Mouse (Mus musculus): Measurements from ENCODE around the gene Rnf34.
A peak's percentile ranks its signal among the peaks of the same experiment; 100 is the strongest.

Gene Rnf34

GRCm38 (mm10) chr5:122849521-122850318 lies at the start of gene Rnf34:
Gene Rnf34, plus strand, starts transcription at chr5:122850048.
- DNase-seq: peak; percentile 99

- peak; percentile 83 for DNase-seq
Measured at GRCm38 (mm10) chr5:122800345-122801010, 49.4 kb upstream of the Rnf34 start.

- DNase-seq: no peak
Measured at GRCm38 (mm10) chr5:122801684-122802083, 48.2 kb upstream of the Rnf34 start.

GRCm38 (mm10) chr5:122802706-122803105 lies 47.1 kb upstream of the Rnf34 start:
- DNase-seq: no peak

GRCm38 (mm10) chr5:122805503-122805902 lies 44.3 kb upstream of the Rnf34 start:
- no peak for DNase-seq

- peak; percentile 49 for DNase-seq
Measured at GRCm38 (mm10) chr5:122811364-122812079, 38.3 kb upstream of the Rnf34 start.

- no peak for DNase-seq
Measured at GRCm38 (mm10) chr5:122812699-122813098, 37.1 kb upstream of the Rnf34 start.

GRCm38 (mm10) chr5:122820777-122821523 lies 28.9 kb upstream of the Rnf34 start, which contains the start of gene Anapc5:
Gene Anapc5, minus strand, starts transcription at chr5:122821339.
- peak; percentile 96 for DNase-seq

- no peak for DNase-seq
Measured at GRCm38 (mm10) chr5:122821524-122821885, 28.3 kb upstream of the Rnf34 start.

- no peak for DNase-seq
Measured at GRCm38 (mm10) chr5:122822441-122822840, 27.4 kb upstream of the Rnf34 start.

GRCm38 (mm10) chr5:122823976-122824375 lies 25.9 kb upstream of the Rnf34 start:
- no peak for DNase-seq

GRCm38 (mm10) chr5:122824450-122824849 lies 25.4 kb upstream of the Rnf34 start:
- DNase-seq: no peak

- no peak for DNase-seq
Measured at GRCm38 (mm10) chr5:122825099-122825498, 24.7 kb upstream of the Rnf34 start.

GRCm38 (mm10) chr5:122832536-122832935 lies 17.3 kb upstream of the Rnf34 start:
- no peak for DNase-seq

- no peak for DNase-seq
Measured at GRCm38 (mm10) chr5:122832996-122833395, 16.9 kb upstream of the Rnf34 start.

- DNase-seq: no peak
Measured at GRCm38 (mm10) chr5:122841126-122841525, 8.7 kb upstream of the Rnf34 start.

GRCm38 (mm10) chr5:122843799-122844198 lies 6.0 kb upstream of the Rnf34 start:
- no peak for DNase-seq

GRCm38 (mm10) chr5:122850319-122851002 lies 613 bp downstream of the Rnf34 start:
- DNase-seq: peak; percentile 71

GRCm38 (mm10) chr5:122852611-122853010 lies 2.8 kb downstream of the Rnf34 start:
- DNase-seq: no peak

- DNase-seq: no peak
Measured at GRCm38 (mm10) chr5:122855858-122856257, 6.0 kb downstream of the Rnf34 start.

GRCm38 (mm10) chr5:122863053-122863452 lies 13.2 kb downstream of the Rnf34 start:
- DNase-seq: no peak

- no peak for DNase-seq
Measured at GRCm38 (mm10) chr5:122872626-122873025, 22.8 kb downstream of the Rnf34 start.

Measured in cerebellum, adult 9-11 months (tissue).